Mouse (Mus musculus) lung, postnatal 10 days (tissue): Measurements from ENCODE around the gene Heatr4.
"Not testable (repeated sequence)": the region's sequence is repeated elsewhere in the genome, so short reads cannot be mapped to it uniquely, and the experiment has no call there.

Experiments used
- DNase-seq: peaks from one replicate; pipeline ENCODE4 v3.0.0; 2021

Gene Heatr4

DNA sequence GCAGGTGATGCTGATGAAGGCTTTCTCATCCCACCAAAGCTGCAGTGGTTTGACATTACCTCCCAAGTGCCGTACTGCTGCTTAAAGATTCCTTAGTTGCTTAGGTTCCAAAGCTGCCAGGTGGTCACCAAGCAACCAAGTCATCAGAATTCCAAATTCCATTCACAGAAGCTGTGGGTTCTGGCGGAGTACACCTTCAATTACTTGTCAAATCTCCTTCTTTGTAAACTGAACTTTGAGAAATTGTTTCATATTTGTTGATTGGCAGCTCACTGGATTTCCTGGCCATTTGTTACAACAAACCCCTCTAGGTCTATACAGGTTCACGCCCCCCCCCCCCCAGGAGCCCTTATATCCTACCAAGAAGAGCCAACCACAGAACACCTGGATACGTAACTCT is at the start of gene Heatr4:
Heatr4 (minus strand) TSS at position 101 of the 400 bp plus-strand sequence.
- no peak for DNase-seq

DNA sequence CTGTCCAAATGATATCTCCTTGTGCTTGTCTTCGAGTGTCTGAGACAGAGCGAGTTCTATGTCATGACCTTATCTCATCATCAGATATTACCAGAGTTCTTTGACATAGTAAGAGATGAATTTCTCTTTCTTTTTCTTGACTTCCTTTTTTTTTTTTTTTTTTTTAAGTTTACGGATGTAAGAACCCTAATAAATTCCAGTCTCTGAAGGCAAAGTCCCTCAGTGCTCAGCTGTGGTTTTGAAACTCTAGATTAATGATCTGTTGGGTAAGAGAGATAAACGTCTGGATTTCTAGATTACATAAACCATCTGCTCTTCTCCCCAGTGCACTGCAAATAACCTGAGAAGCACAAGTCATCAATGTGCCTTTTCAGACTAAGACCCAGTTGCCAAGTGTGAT is 49.5 kb upstream of the Heatr4 start:
- no peak for DNase-seq

DNA sequence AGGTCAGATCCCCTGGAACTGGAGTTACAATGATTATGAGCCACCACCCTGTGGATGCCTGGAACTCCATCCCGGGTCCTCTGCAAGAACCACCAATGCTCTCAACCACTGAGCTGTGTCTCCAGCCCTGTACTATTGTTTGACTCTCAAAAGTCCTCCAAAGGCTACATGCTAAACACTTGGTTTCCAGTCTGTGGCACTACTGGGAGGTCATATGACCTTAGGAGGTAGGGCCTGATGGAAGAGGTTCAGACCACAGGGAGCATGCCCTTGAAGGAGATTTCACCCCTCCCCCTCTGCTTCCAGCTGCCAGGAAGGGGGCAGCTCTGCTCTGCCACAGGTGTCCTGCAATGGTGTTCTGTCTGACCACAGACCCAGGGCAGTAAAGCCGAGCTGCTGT is 48.6 kb upstream of the Heatr4 start:
- DNase-seq, result not testable (repeated sequence)

DNA sequence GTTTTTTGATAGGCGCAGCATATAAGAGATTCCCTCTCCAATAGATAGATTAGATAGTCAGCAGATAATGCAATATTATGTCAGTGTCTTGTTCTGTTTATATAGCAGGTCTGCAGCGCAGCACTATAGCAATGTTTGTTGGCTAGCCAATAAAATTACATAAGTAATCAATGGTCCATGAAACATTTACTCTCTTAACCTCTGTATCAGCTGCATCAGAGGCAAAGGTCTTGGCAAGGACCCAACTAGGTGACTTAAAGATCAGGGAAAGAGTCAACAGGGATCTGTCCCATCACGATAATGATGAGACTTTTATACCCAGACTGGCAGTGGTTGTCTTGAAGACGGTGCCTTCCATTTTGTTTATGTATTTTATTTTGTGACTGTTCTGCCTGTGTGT is 48.2 kb upstream of the Heatr4 start:
- no peak for DNase-seq

DNA sequence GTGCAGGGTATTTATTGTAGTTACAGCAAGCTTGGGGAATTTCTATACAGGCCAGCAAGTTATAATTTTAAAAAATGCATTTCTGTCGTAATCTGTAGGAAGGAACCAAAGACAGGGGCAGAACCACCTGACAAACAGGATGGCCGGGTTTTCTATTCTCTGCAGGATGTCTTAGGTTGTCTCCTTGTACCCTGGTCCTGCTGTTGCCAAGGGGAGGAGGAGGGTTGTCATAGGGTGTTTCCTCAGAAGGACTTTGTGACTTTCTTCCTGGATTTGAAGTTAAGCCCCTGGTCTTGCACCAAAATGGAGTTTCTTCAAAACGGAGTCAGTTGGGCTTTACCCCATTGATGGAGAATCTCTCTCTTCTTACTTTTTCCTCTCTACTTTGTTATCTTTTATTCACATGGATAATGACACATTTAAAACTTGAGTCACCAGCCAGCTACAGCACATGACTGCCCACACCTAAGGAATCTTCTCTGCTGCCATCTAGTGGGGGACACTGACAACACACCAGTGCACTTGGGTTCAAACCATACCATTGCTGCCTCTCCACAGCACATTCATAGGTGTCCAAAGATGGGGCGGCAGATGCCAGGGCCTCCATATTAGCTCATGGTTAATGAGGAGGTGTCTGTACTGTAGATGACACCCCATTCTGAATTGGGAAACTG is 46.1 kb upstream of the Heatr4 start:
- DNase-seq, result peak; percentile 85

DNA sequence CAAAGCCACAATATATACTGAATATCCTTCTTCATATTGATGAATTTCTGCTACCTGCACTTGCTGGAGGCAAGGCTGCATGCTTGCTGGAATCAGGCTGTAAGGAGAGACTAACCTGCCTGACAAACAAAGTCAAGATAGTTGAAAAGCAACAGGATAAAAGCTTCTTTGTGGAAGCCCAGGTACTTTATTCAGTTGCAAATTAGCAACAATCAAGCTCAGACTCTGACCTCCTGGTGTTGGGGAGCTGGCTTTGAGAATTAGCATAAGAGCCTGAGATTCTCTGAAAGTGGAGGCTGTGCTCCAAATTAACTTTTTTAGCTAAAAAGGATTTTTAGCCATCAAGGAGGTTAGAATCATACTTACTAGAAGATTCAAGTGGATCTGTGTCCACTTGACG is 44.4 kb upstream of the Heatr4 start:
- not testable (repeated sequence) for DNase-seq

DNA sequence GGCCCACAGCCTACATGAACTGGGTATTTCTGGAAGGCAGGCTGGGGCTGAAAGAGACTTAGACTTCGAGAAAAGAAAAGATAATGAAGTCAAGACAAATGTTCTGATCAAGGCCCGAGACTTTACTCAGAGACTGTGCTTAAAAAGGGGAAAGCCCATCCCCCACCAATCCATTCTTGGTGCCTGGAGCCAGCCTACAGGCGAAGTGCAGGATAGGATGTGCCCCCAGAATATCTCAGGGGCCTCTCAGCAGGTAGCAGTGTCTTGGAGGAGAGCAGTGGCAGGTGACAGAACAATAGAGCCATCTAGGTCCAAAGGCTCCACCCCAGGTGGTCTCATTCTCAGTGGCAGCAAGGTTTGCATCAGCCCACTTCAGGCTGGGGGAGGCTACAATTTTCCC is 43.7 kb upstream of the Heatr4 start:
- DNase-seq, result not testable (repeated sequence)

DNA sequence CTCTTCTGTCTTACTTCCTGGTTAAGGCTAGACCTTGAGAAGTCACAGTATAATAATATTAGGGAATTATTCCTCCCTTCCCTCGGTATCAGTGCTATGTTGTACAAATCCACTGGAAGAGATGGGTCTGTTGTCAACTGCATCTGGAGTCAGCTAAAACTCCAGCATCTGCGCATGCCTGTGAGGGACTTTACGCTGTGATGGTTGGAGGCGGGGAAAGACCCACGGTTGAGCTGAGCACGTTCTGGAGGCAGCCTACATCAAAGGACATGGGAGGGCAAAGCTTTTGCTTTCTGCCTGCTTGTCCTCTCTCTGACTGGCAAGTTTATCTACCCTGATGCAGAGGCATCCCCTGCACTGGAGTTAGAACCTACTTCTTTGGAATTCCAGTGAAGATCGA is 41.2 kb upstream of the Heatr4 start:
- DNase-seq, result no peak

DNA sequence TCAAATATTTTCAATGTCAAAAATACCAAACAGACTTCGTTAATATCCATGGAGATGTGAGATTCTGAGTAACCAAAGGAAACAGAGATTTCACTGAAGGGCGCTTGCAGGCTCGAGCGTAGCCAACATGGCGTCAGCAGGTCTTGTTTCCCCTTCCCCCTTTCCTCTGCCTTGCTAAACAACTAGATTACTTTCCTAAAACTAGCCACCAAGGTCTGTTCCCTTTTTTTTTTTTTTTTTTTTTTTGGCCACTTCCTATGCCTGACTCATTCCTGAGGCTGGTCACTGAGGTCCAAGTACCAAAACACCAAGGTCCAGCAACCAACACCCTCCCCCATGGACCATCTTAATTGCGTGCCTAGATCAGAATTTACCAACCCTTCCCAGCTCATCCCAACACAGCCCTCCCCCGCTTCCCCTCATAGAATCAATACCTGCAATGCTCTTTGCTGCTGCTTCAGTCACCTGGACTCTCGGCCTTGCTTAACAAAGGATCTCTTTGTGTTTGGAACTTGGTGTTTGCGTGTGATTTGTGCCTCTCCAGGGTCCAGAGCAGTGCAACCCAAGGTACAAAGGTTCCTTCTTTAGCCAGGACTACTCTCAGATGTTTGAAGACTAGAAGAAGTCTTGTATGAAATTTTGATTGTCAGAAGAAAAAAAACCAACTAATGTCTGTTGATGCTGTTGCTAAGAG is 38.5 kb upstream of the Heatr4 start:
- no peak for DNase-seq

DNA sequence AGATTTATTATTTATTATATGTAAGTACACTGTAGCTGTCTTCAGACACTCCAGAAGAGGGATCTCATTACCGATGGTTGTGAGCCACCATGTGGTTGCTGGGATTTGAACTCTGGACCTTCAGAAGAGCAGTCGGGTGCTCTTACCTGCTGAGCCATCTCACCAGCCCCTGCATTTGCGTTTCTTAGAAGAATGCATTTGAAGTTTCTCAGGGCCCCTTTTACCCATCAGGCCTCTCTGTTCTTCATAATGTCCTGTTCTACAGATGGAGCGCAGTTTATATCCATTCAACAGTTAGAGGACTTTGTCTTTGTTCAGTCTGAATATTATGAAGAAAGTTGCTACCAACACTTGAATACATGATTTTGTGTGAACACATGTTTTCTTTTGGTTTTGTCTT is 37.6 kb upstream of the Heatr4 start:
- not testable (repeated sequence) for DNase-seq

DNA sequence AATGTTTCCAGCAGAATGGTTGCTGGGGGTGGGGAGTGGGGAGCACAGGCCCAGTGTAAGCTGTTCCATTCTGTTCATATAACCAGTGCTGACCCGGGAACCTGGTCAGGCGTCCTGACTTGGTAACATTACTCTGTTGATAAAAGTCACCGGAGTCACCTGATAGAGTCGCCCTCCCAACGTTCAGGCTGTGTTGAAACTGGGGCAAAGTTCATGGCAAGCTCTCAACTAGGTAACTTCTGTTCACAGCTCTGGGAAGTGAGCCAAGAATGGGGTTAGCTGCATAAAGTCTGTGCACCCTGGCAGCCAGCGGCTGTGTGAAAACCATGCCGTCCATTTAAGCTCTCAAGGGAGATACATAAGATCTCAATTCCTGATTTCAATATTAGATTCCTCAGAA is 35.9 kb upstream of the Heatr4 start:
- peak; percentile 77 for DNase-seq

DNA sequence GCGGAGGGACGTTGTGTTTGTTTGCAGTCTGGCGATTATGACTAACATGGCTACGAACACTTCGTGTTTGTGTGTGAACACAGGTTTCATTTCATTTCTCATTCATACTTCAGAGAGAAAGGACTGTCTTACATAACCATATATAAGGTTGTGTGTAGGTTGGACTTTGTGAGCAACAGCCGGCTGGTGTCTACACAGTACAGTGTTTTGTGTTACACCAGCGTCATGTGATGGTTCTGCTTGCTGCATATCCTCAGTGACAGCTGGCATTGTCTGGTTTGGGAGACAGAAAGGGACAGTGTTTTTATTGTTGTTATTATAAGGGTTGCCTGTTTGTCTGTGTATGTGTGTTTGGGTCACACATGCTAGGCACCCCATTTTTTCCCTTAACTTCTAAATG is 29.0 kb upstream of the Heatr4 start:
- DNase-seq, result no peak

DNA sequence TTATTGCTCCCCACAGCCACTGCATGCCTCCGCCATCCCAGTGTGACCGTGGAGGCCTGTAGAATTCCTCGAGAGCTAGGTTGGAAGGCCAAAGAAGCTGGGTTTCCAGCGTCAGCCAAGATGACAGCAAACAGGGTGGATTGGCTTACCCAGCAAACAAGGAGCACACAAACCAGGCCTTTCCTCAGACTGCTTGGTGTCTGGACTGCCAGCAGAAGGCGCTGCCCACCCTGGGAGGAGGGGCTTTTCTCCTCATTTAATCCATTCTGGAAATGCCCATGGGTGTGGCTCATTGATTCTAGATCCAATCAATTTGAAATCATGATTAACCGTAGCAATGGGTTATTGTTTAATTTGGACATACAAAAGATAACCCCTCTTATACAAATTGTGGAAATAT is 28.5 kb upstream of the Heatr4 start:
- no peak for DNase-seq

DNA sequence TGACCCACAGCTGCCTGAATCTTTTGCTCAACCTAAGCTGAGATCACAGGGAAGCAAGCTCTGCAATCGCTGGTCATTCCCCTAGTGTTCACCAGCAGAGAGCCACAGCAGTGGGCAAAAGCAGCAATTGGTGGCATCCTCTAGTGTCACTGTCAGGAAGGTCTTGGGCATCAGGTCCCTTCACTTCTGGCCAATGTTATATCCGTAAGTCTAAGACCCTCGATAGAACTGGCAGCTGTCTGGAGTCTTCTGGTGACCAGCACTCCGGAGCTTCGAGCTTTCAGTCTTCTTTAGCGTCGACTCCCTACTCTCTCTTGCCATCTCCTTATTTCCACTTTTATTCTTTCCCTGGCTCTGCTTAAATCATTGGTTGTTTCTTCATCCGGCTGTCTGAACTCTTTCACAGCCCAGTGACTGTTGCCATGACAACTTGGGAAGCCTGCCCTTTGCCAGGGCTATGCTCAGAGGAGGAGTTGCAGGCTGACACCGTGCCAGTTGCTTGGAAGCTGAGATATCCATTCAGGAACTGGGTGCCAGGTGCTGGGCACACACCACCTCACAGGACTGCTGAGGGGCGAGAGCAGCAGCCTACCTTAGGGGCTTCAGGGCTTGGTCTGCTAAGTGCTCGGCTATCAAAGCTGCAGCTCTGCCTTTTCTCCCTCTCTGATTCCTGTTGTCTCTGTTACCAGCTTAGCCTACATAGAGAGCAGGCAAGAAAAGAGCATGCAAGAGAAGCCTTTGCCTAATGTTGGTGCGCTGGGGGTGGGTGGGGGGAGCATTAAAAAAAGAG is 26.8 kb upstream of the Heatr4 start:
- DNase-seq, result peak; percentile 91

DNA sequence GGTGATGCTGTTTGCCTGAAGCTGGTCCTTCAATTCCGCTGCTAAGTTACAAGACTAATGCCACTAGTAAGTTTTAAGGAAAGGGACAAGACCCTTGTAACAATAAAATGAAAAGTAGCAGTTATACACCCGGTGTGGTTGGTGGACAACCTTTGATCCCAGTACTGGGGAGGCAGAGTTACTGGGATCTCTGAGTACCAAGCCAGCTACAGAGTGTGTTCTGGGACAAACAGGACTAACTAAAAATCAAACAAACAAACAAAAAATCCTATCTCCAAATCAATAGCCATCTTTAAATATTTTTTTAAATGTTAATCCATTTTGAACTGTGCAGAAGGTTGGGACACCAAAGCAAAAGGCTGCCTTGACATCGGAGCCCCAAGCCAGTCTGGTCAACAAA is 25.5 kb upstream of the Heatr4 start:
- no peak for DNase-seq

DNA sequence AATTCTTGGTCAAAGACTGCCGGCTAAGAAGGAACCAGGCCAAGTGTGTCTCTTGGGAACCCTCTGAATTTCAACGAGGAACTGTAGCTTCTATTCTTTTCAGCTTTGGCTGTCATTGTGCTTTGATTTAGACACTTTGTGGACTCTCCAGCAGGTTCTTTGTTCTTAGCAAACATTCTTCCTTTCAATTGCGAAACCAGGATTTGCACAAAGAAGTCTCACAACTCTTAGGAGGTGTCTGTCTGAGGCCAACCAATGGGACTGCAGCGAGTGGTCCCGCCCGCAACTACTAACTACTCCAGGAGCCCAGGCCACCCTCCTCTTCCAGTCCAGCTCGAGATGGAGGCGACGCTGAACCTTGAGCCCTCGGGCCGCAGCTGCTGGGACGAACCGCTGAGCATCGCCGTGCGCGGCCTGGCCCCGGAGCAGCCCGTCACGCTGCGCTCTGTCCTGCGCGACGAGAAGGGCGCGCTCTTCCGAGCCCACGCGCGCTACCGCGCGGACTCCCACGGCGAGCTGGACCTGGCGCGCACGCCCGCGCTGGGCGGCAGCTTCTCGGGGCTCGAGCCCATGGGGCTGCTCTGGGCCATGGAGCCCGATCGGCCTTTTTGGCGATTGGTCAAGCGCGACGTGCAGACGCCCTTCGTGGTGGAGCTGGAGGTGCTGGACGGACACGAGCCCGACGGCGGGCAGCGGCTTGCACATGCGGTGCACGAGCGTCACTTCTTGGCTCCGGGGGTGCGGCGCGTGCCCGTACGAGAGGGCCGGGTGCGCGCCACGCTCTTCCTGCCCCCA is 24.7 kb upstream of the Heatr4 start, which contains the start of gene Acot1:
Acot1 (plus strand) TSS at position 320 of the 795 bp plus-strand sequence.
- peak; percentile 85 for DNase-seq

DNA sequence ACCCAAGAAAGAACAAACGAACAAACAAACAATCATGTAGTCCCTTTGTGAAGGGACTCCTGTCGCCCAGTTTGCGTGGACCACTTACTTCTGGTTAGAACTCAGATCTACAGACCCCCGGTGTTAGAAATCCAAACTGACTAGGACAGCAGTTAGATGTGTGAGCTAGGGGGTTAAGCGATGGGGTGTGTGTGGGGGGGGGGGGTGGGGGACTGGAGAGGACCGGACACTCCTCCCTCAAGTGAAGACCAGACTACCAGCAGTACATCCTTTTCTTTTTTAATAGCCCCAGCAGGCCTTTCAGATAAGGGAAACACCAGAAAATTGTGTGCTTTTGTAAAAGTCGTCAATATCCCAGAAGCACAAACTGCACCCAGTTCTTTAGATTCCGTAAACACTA is 24.1 kb upstream of the Heatr4 start:
- DNase-seq, result no peak

DNA sequence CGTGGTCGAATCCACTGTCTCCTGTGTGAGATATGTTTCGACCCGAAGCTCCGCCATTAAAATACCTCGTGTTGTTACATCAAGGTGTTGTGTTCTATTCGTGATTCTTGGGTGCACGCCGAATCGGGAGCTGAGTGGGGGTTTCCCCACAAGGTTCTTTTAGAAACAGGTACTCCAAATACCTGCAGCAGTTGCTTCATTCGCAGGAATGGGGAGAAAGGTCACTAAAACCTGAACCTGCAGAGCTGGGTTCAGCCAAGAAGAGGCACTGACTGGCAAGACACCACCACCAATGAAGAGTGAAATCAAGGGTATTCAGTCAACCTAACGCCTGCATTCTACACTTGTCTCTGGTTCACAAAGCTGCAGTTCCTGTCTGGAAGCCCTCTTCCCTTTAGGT is 23.6 kb upstream of the Heatr4 start:
- DNase-seq, result peak; percentile 28

DNA sequence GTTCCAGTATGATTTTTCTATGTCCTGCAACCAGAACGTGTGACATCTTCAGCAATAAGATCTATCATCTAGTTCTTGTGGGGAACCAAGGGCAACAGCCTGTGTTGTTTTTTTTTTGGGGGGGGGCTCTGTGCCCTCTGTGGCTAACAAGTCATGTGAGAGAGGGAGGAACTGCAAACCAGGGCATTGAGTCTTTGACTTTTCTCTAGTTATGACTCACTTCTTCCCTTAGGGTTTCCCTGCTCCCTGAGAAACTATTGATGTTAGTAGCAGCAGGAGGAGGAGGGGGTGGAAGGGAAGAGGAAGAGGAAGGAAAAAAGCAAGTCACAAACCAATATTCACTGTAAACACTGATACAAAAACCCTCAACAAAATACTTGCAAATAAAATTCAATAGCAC is 19.2 kb upstream of the Heatr4 start:
- no peak for DNase-seq

DNA sequence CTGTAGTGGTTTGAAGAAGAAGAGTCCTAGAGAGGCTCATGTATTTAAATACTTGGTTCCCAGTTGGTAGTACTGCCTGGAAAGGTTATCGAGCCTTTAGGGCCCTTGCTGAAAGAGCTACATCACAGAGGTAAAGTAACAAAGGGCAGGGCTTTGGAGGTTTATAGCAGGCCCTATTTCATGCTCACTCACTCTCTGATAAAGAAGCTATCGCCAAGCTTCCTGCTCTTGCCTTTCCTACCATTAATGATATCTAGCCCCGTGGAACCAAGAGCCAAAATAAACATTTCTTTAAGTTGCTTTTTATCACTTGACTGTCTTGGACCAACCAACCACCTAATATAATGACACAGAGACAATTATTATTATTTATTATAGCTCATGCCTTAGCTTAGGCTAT is 15.8 kb upstream of the Heatr4 start:
- no peak for DNase-seq

DNA sequence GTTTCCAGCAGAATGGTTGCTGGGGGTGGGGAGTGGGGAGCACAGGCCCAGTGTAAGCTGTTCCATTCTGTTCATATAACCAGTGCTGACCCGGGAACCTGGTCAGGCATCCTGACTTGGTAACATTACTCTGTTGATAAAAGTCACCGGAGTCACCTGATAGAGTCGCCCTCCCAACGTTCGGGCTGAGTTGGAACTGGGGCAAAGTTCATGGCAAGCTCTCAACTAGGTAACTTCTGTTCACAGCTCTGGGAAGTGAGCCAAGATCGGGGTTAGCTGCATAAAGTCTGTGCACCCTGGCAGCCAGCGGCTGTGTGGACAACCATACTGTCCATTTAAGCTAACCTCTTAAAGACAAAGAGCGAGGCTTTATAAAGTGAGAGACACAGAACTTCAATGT is 14.6 kb upstream of the Heatr4 start:
- peak; percentile 66 for DNase-seq

DNA sequence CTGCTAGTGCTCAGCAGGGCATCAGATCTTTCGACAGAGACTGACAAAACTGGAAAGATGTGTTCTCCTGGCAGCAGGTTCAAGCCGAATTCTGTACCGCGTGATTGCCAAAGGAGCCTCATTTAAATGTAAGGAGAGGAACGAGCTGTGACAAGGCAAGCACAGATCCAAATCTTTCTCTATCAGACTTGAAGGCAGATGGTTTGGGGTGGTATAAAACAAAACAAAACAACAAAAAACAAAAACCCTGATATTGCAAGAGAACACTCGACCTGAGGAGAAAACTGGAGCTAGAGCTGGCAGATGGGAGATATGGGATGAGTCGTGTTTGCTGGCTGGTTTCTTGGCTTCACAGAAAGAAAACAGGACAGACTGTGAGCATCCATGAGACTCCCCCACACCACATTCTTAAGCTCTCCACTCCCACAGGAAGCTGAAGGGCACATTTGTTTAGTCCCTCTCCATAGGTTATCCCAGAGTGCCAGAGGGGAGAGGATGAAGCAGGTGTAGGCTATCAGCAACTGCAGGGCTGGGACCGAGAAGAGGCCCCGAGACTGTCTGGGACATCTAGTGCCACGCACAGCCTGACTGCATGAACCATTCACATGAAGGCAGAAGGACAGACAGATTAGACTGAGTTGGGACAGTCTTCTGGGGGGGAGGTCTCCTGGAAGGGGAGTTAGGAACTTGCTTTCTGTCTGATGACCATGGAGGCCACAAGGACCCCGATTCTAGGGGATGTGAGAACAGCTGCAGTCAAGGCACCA is 13.9 kb upstream of the Heatr4 start:
- no peak for DNase-seq
